Mouse (Mus musculus) limb, embryonic 11.5 days (tissue): ENCODE measurements around the gene Cog6. TPM values are rescaled to one million over a fixed set of nuclear protein-coding genes. Genes with fewer than 3 reads are reported as not detected.

Experiments used
- ATAC-seq: fragments of 200-750 bp; cut with Nextera tagmentation; 2 replicates; pipeline ENCODE4 v1.8.0; 2017; ENCODE audit warnings: low read depth; ENCODE audit not compliant: insufficient number of reproducible peaks, low FRiP score, low TSS enrichment
- DNase-seq: peaks from one replicate; pipeline ENCODE4 v3.0.0-alpha.2; 2015; ENCODE audit warnings: low spot score
- H3K27ac ChIP-seq: fragments of 300-500 bp; sonication (generic); replicated peaks from 2 replicates; pipeline ENCODE4 v1.5.1; 2014; ENCODE audit warnings: low read depth, mild to moderate bottlenecking, low read length
- H3K27me3 ChIP-seq: fragments of 300-500 bp; sonication (generic); 2 replicates; pipeline ENCODE4 v1.6.1; 2014; ENCODE audit warnings: mild to moderate bottlenecking, low read length, mixed read lengths; ENCODE audit not compliant: control insufficient read depth, insufficient read depth
- H3K36me3 ChIP-seq: fragments of 300-500 bp; sonication (generic); 2 replicates; pipeline ENCODE4 v1.6.1; 2014; ENCODE audit warnings: mild to moderate bottlenecking, low read length, moderate library complexity, mixed read lengths; ENCODE audit not compliant: control insufficient read depth, insufficient read depth
- H3K4me1 ChIP-seq: fragments of 300-500 bp; sonication (generic); 2 replicates; pipeline ENCODE4 v1.6.1; 2014; ENCODE audit warnings: low read length, mixed read lengths; ENCODE audit not compliant: control insufficient read depth, insufficient read depth
- H3K4me2 ChIP-seq: fragments of 300-500 bp; sonication (generic); 2 replicates; pipeline ENCODE4 v1.6.1; 2014; ENCODE audit warnings: low read depth, mild to moderate bottlenecking, moderate library complexity; ENCODE audit not compliant: severe bottlenecking
- H3K4me3 ChIP-seq: fragments of 300-500 bp; sonication (generic); 2 replicates; pipeline ENCODE4 v1.5.1; 2014; ENCODE audit warnings: low read depth, low read length
- H3K9ac ChIP-seq: fragments of 300-500 bp; sonication (generic); 2 replicates; pipeline ENCODE4 v1.6.1; 2014; ENCODE audit warnings: mild to moderate bottlenecking, low read length
- H3K9me3 ChIP-seq: fragments of 300-500 bp; sonication (generic); 2 replicates; pipeline ENCODE4 v1.6.1; 2016; ENCODE audit warnings: low read length; ENCODE audit not compliant: control insufficient read depth
- WGBS: fragments of 180-500 bp; shearing (Covaris S2); extraction: QIAGEN DNeasy Blood & Tissue Kit; methylation state at CpG from one replicate; pipeline ENCODE4 v1.1.7; 2014; 5-methylcytosine and 5-hydroxymethylcytosine counted together
- polyA plus RNA-seq: library from polyadenylated mRNA; unstranded; fragments of >200 nt; fragmentation: Nextera tagmentation; extraction: Ambion mirVana; gene quantifications from 2 replicates; pipeline ENCODE4 v1.2.1, GENCODE M21; 2014

The Cog6 gene
- polyA plus RNA-seq, 1 experiment from 2014 or later: 46.7 TPM

DNA sequence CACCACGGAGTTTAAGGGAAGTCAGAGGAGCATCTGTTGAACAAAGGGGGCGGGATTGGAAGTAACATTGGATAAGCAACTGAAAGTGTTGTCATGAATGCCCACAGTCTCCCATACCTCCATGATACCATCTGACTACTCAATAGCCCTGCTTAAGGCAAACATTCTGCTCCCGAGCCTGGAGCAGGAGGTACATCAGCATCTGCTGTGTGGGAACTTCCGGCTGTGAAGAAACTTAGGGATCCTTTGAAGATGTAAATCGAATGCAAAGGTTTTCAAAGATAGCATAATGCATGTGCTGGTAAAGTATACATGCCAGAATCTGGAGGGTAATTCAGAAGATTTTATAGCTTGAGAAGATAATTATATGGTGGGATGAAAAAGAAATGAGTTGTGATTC lies 21.9 kb upstream of the Cog6 start:
- Histone ChIP-seq H3K4me1 (peaks cover 6% of the 10 kb centered on the region), H3K4me2 (no peak overlapping the region), H3K36me3 (no peaks in the 10 kb centered on the region), H3K9me3 (no peaks in the 10 kb centered on the region), H3K4me3 (no peak overlapping the region), H3K27ac (no peak overlapping the region), H3K9ac (no peak overlapping the region), H3K27me3 (no peaks in the 10 kb centered on the region)
- WGBS: 72% methylated on average over 5 of the region's 5 CpGs
- ATAC-seq: no peak
- no peak for DNase-seq

DNA sequence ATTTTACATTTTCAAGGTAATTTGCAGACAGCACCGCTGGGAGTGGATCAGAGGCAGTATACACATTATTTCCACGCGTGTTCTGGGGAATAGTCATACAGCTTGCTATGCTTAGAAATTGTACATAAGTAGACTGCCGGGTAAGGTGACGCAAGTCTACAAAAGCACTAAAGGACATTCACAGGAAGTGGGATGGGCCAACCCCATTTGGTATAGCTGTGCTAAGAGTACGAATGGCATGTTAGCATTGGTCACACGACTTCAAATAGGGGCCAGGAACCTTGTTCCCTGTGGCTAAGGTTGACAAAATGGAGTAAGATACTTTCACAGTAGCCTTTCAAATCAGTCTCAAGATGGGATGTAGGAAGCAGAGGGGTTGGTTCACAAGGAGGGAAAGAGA lies 19.9 kb upstream of the Cog6 start:
- DNase-seq: no peak
- H3K27ac ChIP-seq: no peak overlapping the region
- no peak for ATAC-seq
- no peaks in the 10 kb centered on the region for H3K27me3 ChIP-seq
- no peaks in the 10 kb centered on the region for H3K9me3 ChIP-seq
- no peaks in the 10 kb centered on the region for H3K36me3 ChIP-seq
- no peak overlapping the region for H3K4me2 ChIP-seq
- H3K9ac ChIP-seq: no peak overlapping the region
- peaks cover 6% of the 10 kb centered on the region for H3K4me1 ChIP-seq
- H3K4me3 ChIP-seq: no peak overlapping the region
- WGBS: 88% methylated on average over 7 of the region's 7 CpGs

- ATAC-seq (no peak), DNase-seq (no peak)
- peaks cover 6% of the 10 kb centered on the region for H3K4me1 ChIP-seq
- no peak overlapping the region for H3K4me3 ChIP-seq
- H3K27ac ChIP-seq: no peak overlapping the region
- no peaks in the 10 kb centered on the region for H3K9me3 ChIP-seq
- no peaks in the 10 kb centered on the region for H3K27me3 ChIP-seq
- no peak overlapping the region for H3K4me2 ChIP-seq
- 72% methylated on average over 5 of the region's 5 CpGs for WGBS
- no peaks in the 10 kb centered on the region for H3K36me3 ChIP-seq
- H3K9ac ChIP-seq: no peak overlapping the region
These were observed 19.0 kb upstream of the Cog6 start for GRCm38 (mm10) chr3:53036076-53036475.

DNA sequence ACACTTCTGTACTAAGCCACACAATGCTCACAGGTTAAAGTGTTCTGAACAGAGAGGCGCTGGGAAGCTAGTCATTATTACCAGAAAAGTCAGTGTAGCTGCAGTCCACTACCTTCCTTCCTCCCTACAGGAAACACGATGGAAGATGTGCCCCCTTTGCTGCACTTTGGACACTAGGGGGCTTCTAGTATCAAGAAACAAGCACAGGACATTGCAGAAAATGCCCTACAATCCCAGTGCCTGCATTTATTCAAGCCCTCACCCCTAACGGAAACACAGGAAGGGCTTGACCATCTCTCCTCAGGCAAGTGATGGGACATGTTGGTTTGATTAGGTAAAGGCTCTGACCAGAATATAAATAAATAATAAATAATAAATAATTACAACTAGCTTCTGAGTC lies 16.4 kb upstream of the Cog6 start:
- Histone ChIP-seq H3K9ac (no peak overlapping the region), H3K9me3 (no peaks in the 10 kb centered on the region), H3K36me3 (no peaks in the 10 kb centered on the region), H3K4me2 (no peak overlapping the region), H3K4me3 (no peak overlapping the region), H3K27me3 (no peaks in the 10 kb centered on the region), H3K4me1 (no peaks in the 10 kb centered on the region), H3K27ac (no peak overlapping the region)
- DNase-seq (peak; percentile 64), ATAC-seq (no peak)
- 24% methylated on average over 3 of the region's 3 CpGs for WGBS

- H3K9ac ChIP-seq: no peak overlapping the region
- H3K27me3 ChIP-seq: no peaks in the 10 kb centered on the region
- 58% methylated on average over 5 of the region's 5 CpGs for WGBS
- H3K27ac ChIP-seq: no peak overlapping the region
- H3K4me3 ChIP-seq: no peak overlapping the region
- H3K4me1 ChIP-seq: no peaks in the 10 kb centered on the region
- H3K9me3 ChIP-seq: no peaks in the 10 kb centered on the region
- no peak overlapping the region for H3K4me2 ChIP-seq
- DNase-seq (no peak), ATAC-seq (no peak)
- no peaks in the 10 kb centered on the region for H3K36me3 ChIP-seq
These were observed 15.4 kb upstream of the Cog6 start for GRCm38 (mm10) chr3:53032432-53032831.

DNA sequence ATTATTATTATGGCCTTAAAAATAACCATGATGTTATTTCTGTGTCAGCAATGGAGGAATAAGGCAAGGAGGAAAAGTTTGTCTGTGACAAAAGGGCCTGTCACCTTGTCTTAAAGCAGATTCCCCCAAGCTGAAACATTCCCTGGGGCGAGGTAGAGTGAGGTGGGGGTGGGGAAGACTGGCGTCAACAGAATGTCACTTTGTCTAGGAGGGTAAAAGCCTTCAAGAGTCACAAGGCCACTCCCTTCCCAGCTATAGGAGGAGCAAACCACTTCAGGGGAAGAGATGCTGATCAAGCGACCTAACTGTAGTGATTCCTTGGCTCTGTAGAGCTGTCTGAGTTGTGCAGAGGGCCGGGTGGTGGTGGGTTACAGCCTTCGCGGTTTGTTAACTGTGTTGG lies 14.5 kb upstream of the Cog6 start:
- Histone ChIP-seq H3K36me3 (no peaks in the 10 kb centered on the region), H3K27me3 (no peaks in the 10 kb centered on the region), H3K4me2 (no peak overlapping the region), H3K4me1 (no peaks in the 10 kb centered on the region), H3K9ac (no peak overlapping the region), H3K4me3 (no peak overlapping the region), H3K27ac (no peak overlapping the region), H3K9me3 (no peaks in the 10 kb centered on the region)
- ATAC-seq (no peak), DNase-seq (no peak)
- 38% methylated on average over 6 of the region's 6 CpGs for WGBS

DNA sequence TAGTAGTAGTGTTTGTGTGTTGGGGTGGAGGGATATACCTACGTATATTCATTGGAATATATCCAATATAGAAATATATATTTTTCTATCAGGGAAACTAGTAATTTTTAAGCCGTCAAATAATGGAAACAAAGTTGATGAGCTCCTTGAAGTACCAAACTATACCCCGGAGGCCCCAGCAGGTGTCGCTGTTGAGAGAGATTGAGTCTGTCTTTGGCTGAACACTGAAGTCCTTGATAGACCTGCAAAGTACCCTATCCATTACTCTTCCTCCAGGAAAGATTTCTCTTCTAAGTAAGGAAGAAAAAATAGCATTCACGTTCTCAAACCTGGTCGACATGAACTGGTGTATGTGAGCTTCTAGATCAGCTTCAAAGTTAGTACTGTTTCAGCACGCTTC lies 12.0 kb upstream of the Cog6 start:
- ATAC-seq: no peak
- 21% methylated on average over 7 of the region's 7 CpGs for WGBS
- no peaks in the 10 kb centered on the region for H3K9me3 ChIP-seq

GRCm38 (mm10) chr3:53027333-53027732 lies 10.3 kb upstream of the Cog6 start:
- ATAC-seq (no peak), DNase-seq (no peak)
- no peaks in the 10 kb centered on the region for H3K4me1 ChIP-seq
- no peaks in the 10 kb centered on the region for H3K36me3 ChIP-seq
- H3K9me3 ChIP-seq: no peaks in the 10 kb centered on the region
- H3K9ac ChIP-seq: no peak overlapping the region
- no peak overlapping the region for H3K27ac ChIP-seq
- H3K4me3 ChIP-seq: no peak overlapping the region
- 86% methylated on average over 4 of the region's 4 CpGs for WGBS
- no peak overlapping the region for H3K4me2 ChIP-seq
- H3K27me3 ChIP-seq: no peaks in the 10 kb centered on the region

More for the DNA sequence above, 12.0 kb upstream of the Cog6 start:
- Histone ChIP-seq H3K9ac (no peak overlapping the region), H3K4me2 (no peak overlapping the region), H3K4me3 (no peak overlapping the region), H3K36me3 (no peaks in the 10 kb centered on the region), H3K27me3 (no peaks in the 10 kb centered on the region), H3K4me1 (no peaks in the 10 kb centered on the region), H3K27ac (no peak overlapping the region)
- DNase-seq: peak; percentile 86

DNA sequence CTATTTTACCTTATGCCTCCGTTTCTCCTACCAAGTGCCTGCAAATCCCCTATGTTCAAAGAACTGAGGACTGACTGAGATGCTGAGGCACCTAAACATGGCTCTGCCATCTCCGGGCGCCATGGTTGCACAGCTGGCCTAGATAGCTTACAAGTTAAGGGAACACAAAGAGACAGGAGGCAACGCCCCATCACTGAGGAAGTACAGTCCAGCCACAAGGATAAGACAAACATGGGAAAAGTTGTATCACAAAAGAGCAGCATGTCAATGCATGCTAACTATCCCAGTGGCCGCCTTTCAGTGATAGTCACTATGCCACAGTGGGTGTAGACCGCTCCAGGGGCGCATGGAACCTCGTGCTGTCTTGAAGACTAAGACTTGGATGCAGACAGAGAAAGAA lies 9.6 kb downstream of the Cog6 start:
- Histone ChIP-seq H3K9me3 (no peaks in the 10 kb centered on the region), H3K27ac (no peak overlapping the region), H3K4me2 (no peak overlapping the region), H3K27me3 (no peaks in the 10 kb centered on the region), H3K9ac (no peak overlapping the region), H3K36me3 (peaks cover 3% of the 10 kb centered on the region), H3K4me1 (no peaks in the 10 kb centered on the region), H3K4me3 (no peak overlapping the region)
- ATAC-seq (no peak), DNase-seq (no peak)
- WGBS: 95% methylated on average over 8 of the region's 8 CpGs
